Mouse (Mus musculus): ENCODE measurements at regions not wholly inside any gene's neighbourhood (a gene's known extent, or its start where the extent isn't known, plus 50 kb on each side); places are given as distances from the start of the nearest gene placed in this dataset.

GRCm38 (mm10) chr3:71590840-71591239 lies 1376.8 kb downstream of the Sis start:
- peak in 1 of 2 experiments; percentile 6 for DNase-seq (ENCODE audit: extremely low spot score in 1 of 2, low spot score in 1 of 2)

- DNase-seq (ENCODE audit: extremely low spot score in 1 of 2, low spot score in 1 of 2) = no peak
These were observed 1403.7 kb downstream of the Sis start for GRCm38 (mm10) chr3:71563820-71564418.

GRCm38 (mm10) chr3:71562901-71563300 lies 1404.8 kb downstream of the Sis start:
- no peak for DNase-seq (ENCODE audit: extremely low spot score in 1 of 2, low spot score in 1 of 2)

DNA sequence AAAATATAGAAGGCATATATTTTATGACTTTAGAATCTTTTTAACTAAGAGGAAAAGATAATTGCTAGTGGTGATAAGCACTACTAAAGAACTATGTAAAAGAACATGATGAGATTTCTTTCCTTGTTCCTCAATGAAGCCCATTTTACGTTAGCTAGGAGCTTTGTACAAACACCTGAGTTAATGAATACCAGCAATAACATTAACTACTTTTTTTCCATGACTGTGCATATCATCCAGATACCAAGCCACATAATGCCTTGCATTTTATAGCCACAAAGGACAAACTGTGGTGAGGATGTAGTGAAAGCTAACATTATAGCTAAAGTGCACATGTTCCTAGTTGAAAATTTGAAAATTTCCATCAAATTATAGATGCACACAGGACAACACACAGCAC lies 1421.8 kb downstream of the Sis start:
- DNase-seq (ENCODE audit: extremely low spot score in 1 of 2, low spot score in 1 of 2) = no peak

- DNase-seq (ENCODE audit: extremely low spot score in 1 of 2, low spot score in 1 of 2) = peak in 1 of 2 experiments; percentile 13
These were observed 1454.8 kb downstream of the Sis start for GRCm38 (mm10) chr3:71512860-71513259.
